Mouse (Mus musculus) thymus, adult 2 months (tissue): ENCODE measurements around the gene Rpl35a.

Source experiments
- CTCF ChIP-seq: fragments of 200-500 bp; IDR thresholded peaks from 2 replicates; pipeline ENCODE4 v1.5.1; 2012; ENCODE audit warnings: mild to moderate bottlenecking, control low read depth, low read length, moderate library complexity, borderline replicate concordance; ENCODE audit not compliant: control insufficient read depth, poor library complexity, insufficient read depth; ENCODE audit errors: extremely low read depth
- POLR2A ChIP-seq: fragments of 200-500 bp; IDR thresholded peaks from 2 replicates; pipeline ENCODE4 v1.6.1; 2012; ENCODE audit warnings: mild to moderate bottlenecking, low read length, control low read depth, moderate library complexity; ENCODE audit not compliant: control insufficient read depth, poor library complexity, insufficient read depth; ENCODE audit errors: extremely low read depth

- TF ChIP-seq POLR2A (peak; percentile 89), CTCF (no peak)
Measured at GRCm38 (mm10) chr16:33056095-33056785, at the start of gene Rpl35a, which contains the start of gene Iqcg.
